Mouse (Mus musculus) frontal cortex, adult (tissue): ENCODE measurements at regions not wholly inside any gene's neighbourhood (a gene's known extent, or its start where the extent isn't known, plus 50 kb on each side); places are given as distances from the start of the nearest gene placed in this dataset.
"Not testable (repeated sequence)": the region's sequence is repeated elsewhere in the genome, so short reads cannot be mapped to it uniquely, and the experiment has no call there.

ENCODE experiments used
- ATAC-seq: cut with Nextera tagmentation; 2 replicates; pipeline ENCODE4 v1.9.2; 2017; ENCODE audit warnings: mild to moderate bottlenecking, moderate library complexity, mixed read lengths; ENCODE audit not compliant: low TSS enrichment

- ATAC-seq = not testable (repeated sequence)
Observed at GRCm38 (mm10) chr2:116526203-116526602, 352.3 kb upstream of the Tmco5 start.

- ATAC-seq = no peak
Observed at GRCm38 (mm10) chr2:116536453-116536852, 342.0 kb upstream of the Tmco5 start.

GRCm38 (mm10) chr2:116559350-116559749 lies 319.1 kb upstream of the Tmco5 start:
- no peak for ATAC-seq

GRCm38 (mm10) chr2:116583989-116584388 lies 294.5 kb upstream of the Tmco5 start:
- no peak for ATAC-seq

GRCm38 (mm10) chr2:116586203-116586959 lies 292.1 kb upstream of the Tmco5 start:
- ATAC-seq = no peak

- no peak for ATAC-seq
Observed at GRCm38 (mm10) chr2:116605869-116606268, 272.6 kb upstream of the Tmco5 start.

DNA sequence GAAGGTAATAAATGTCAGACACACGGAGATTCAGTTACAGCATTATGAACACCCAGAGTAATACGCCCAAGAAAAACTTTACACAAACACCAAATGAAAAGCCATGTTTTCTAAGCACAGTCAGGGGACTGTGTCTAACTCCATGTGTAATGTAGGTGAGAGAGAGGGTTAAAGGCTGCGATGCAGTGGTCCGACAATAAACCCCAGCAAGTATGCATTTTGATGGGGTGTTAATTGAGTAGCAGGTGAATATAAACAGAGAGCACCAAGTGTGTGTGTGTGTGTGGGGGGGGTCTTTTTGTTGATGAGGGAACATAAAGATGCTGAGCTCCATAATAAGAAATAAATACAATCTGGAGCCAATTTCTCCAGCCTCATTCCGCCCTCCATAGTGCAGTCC lies 238.6 kb upstream of the Tmco5 start:
- ATAC-seq = no peak

DNA sequence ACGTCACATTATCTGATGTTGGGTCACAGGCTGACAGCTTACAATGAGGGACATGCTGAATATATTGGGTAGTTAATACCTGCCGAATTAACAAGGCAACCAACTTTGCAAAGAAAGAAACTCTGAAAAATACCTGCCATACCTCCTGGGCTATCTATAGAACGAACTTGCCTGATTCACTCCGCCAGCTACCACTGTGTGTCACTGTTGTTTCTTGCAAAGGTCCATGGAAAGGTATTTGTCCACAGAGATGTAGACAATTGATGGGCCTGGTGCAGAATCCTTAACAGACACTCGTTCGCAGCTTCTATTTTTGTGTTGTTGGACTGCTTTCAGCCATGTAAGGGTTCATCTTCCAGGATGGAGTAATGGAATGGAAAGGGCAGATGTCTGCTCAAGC lies 226.4 kb upstream of the Tmco5 start:
- no peak for ATAC-seq

- ATAC-seq = no peak
Observed at GRCm38 (mm10) chr2:116685756-116686155, 192.7 kb upstream of the Tmco5 start.

- no peak for ATAC-seq
Observed at GRCm38 (mm10) chr2:116697542-116697941, 180.9 kb upstream of the Tmco5 start.

DNA sequence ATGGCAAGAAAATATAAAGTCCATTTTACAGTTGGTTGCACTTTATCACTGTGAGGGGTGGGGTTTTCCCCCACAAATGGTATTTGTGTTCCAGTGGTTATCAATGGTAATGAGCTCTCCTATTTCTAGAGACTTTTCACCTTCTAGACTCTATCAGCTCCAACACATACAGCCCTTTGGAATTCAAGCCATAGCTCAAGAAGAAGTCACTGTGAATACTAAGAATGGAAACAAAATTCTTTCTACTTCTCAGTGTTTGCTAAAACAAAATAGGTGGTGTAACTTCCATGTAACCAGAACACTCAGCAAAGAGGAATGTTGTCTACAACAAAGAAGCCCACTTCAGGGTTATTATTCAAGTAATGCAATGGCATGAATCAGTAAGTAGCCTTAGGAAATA lies 173.8 kb upstream of the Tmco5 start:
- ATAC-seq = no peak

GRCm38 (mm10) chr2:116709608-116710007 lies 168.9 kb upstream of the Tmco5 start:
- ATAC-seq = no peak

GRCm38 (mm10) chr2:116716529-116717201 lies 161.8 kb upstream of the Tmco5 start:
- ATAC-seq = no peak

- ATAC-seq = peak; percentile 100
Observed at GRCm38 (mm10) chr2:116718637-116719036, 159.9 kb upstream of the Tmco5 start.

DNA sequence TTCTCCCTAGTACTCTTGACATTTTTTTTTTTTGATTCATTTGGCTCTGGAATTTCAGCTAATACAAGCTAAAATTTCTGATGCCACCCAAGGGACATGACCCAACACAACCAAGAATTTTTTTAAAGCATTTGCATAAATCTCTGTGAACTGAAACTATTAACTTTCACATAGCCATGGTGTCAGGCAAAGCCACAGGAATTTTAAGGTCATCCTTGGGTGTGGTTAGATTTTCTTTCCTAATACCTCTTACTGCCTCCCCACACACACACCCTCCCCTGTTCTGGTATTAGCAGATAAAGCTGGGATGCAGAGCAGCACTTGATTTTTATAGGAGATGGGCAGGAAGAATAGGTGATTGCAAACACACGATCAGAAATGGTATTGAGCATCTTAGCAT lies 150.9 kb upstream of the Tmco5 start:
- ATAC-seq = no peak

DNA sequence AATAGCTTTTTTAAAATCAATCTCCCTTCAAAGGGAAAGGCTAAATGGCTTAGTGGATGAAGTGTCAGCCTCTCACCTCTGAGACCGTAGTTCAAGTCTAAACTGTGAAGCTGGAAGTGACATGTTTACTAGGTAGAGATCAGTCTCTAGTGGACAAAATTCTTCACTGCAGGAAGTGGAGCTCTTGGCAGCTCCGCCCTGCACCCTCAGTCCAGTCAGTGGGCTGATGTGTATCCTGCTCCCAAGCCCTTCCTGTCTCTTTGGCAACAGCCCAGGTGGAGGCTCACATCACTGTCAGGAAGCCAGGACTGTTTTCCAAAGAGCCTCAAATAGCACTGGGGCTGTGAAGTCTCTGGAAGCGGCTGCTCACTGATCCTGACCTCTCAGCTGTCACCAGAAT lies 142.8 kb upstream of the Tmco5 start:
- peak; percentile 90 for ATAC-seq

DNA sequence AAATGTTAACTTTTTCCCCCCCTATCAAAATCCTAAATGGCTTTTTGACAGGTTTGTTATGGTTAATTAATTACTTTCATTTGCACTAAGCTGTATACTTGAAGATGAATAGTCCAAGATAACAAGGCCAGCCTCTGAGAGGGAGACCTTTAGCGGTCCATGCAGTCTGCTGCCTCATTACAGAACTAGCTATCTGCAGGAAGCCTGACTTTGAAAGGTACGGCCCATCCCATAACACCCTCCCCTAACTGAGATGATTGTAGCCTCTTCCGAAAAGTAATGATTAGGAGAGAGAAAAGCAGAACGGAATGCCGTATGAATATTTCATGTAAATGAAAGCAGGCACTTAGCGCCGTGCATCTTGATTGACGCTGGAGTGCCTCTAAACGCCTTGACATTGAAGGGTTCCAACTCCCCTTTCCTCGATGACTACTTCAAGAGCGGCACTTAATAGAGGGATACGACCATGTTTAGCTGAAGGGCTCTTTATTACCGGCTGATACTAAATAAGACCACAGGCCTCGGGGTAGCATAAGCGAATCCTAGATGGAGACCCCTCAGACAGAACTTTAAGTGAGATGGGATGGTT lies 109.9 kb upstream of the Tmco5 start:
- no peak for ATAC-seq

- no peak for ATAC-seq
Observed at GRCm38 (mm10) chr2:116769186-116769585, 109.3 kb upstream of the Tmco5 start.

DNA sequence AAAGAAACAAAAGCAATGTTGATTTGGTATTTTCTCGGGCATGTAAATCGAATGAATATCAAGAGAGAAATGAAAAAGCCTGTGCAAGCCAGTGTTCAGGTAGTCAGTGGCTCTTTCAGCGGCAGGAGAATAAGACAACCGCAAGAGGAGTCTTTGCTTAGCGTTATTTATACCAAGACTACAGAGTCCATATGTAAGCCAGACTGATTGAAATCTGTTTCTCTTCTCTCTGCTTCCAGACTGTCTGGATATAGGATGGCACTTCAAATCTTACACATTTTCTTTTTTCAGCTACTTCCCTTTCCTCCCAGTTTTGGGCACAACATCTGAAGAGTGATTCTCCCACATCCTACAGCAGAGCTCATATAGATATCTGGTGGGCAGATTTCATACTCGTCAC lies 105.9 kb upstream of the Tmco5 start:
- ATAC-seq = peak; percentile 70

- ATAC-seq = no peak
Observed at GRCm38 (mm10) chr2:116800141-116800540, 78.3 kb upstream of the Tmco5 start.

DNA sequence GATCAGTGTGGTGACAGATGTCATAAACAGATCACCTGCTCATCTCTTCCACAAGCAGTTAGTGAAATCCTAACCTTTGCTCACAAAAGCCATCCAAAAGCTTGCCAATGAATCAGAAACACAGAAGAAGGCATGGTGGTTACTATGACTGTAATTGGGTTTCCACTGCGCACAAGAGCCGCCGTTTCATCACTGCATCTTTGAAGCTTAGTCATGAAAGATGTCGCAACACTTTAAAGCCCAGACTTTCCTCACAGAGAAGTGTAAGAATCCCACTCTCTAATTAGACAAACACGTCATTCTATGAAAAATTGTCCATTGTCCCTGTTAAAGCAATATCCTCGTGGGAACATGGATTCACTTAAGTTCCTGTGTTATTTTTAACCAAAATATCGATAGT lies 76.9 kb upstream of the Tmco5 start:
- ATAC-seq = no peak

GRCm38 (mm10) chr2:116807207-116807606 lies 71.3 kb upstream of the Tmco5 start:
- ATAC-seq = no peak

GRCm38 (mm10) chr2:116807636-116808035 lies 70.9 kb upstream of the Tmco5 start:
- ATAC-seq = no peak
